Mouse (Mus musculus) cerebellum, adult 9-11 months (tissue): Measurements from ENCODE around the gene 4930402F06Rik.

Experiments
- DNase-seq: peaks from one replicate; pipeline ENCODE4 v3.0.0; 2022

The 4930402F06Rik gene

DNA sequence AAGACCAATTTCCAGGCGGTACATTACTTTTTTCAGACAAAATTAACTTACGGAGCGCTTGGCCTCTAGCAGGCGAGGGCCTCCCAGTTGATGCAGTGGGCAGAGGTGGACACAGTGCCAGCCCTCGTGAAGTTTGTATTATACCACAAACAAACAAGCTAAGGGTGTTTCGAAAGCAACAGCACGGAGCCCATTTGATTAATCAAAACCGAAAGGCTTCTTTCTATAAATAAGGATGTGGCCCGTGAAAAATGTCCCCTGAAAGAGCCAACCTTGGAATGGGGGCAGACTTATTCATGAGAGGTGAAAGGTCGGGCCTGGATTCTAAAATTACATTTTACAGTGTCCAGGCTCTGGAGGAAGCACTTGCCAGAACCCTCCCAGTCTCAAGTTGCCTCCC lies 59.6 kb downstream of the 4930402F06Rik start:
- DNase-seq, result no peak

DNA sequence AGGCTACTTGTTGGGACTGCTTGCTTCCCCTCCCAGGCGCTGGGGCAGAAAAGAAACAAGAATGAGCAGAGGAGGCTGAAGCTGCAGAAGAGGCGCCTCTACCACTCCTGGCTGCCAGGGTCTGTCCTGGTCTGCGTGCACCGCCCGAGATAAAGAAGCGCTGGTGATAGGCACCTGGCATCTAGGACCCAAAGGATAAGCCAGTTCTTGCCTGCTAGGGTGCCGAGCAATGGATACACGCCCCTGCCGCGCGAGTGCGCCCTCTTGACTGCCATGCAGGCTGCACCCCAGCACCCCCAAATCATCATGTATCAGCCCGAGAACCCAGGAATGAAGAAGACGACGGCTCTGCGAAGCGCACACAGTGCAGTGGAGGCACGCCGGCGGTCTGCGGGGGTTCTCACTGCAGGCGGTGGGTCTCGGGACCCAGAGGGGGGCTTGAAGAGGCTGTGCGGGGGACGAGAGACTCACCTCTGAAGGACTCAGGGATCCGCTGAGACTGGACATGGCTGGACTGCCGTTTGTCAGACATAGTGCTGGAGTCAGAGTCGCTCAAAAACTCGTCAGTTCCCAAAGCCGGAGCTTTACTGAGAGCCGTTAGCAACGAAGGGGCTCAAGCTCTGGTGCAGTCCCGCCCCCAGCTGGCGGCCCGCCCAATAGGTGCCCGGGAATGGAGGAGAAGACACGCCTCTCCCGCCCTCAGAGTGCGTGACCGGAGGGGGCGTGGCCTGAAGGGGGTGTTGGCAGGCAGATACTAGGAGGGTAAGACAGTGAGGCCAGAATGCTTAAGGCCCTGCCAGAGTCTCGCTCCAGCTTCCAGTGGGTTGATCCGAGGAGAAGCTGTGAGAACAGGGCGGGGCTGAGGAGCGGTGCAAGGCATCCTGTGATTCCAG lies 60.3 kb downstream of the 4930402F06Rik start, which contains the start of gene Stom:
TSS of gene Stom (minus strand) at position 589 of the 893 bp plus-strand sequence.
- peak; percentile 99 for DNase-seq

DNA sequence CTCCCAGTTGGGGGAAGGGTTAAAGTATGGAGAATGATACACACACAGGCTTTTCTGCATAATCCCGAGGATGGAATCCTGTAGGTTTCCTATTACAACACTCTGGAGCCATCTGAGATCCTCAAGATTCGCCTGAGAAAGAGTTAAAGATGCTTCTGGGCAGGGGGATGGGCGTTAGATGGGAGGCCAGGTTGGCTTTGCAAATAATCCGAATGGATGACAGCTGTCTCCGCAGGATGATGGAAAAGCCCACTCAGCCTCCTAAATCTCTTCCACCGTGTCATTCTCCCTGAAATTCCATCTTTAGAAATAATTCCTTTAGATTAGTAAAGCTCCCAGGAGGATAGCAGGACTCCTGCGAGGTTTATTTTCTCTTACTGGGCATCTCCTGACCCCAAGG lies 61.4 kb downstream of the 4930402F06Rik start:
- DNase-seq, result no peak

DNA sequence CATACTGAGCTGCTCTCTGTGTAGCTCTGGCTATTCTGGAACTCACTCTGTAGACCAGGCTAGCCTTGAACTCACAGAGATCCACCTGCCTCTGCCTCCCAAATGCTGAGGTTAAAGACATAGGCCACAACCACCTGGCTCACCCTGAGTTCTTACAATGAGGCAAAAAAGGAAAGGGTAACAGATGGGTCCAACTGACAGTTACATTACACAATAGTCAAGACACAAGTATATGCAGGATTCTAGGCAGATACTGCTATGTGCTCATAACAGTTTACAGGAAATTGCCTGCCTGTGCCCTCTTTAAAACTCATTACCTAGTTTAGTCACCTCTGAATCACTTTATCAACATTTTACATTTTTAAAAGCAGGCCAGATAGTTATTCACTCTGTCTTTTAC lies 63.3 kb downstream of the 4930402F06Rik start:
- DNase-seq, result no peak

DNA sequence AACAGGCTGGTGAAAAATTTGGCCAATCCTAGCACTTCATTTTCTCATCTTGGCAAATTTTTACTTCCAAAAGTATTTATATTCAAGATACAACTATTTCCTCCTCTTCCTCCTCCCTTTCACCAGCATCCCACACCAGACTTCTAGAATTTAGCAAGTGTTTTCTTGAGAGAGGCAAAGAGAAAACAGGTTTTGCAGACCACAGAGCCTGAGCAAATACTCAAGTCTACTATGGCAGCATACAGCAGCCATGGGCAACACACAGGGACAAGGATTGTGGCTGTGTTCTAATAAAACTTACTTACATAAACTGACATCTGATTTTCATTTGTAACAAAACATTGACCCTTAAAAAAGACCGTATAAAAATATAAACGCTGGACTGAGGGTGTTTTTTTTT lies 65.8 kb downstream of the 4930402F06Rik start:
- no peak for DNase-seq

DNA sequence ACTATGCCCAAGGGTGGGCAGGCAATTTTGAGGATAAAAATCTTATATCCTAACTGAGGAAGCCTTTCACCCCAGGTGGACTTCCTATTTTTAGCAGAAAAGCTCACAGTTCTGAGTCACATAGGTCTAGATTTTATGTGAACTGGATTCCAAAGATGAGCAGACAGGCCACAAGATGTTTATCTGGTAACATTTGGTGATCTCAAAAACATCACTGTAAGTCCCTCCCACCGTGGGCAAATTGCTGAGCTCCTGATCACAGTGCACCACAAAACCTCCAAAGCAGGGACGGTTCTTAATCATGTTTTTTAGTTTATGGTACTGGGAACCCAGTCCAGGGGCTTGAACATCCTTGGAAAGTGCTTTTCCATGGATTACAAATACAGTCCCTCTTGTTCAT lies 67.9 kb downstream of the 4930402F06Rik start:
- no peak for DNase-seq

DNA sequence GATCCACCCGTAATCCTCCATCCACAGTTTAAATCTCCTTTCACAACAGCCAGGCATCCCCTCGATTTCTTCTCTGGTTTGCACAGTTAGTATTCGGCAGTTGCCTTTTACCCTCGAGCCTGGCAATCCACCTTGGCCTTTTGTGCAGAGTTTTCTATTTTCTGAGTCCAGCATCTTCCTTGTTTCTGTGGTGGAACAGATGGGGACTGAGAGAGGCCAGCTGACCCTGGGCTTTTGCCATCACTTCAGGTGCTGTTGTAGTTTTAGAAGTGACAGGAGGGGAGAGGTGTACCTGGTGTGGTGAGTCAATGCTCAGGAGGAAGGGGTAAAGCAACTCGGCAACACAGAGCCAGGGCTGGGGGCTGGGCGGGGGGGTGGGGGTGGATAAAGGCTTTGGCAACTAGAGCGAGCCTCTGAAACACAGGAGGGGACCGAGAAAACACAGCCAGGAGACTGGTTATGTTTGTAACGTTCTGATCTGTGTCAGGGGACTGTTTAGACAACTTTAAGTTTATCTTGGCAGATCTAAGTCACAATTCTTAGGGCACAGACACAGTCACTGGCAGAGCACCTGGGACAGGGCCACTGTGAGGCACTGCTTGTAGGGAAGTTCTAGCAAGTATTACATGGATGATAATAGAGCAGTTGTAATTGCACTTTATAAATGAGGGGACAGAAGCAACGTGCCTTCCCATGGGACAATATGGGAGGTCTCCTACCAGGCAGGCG lies 68.7 kb downstream of the 4930402F06Rik start:
- DNase-seq, result peak; percentile 88

DNA sequence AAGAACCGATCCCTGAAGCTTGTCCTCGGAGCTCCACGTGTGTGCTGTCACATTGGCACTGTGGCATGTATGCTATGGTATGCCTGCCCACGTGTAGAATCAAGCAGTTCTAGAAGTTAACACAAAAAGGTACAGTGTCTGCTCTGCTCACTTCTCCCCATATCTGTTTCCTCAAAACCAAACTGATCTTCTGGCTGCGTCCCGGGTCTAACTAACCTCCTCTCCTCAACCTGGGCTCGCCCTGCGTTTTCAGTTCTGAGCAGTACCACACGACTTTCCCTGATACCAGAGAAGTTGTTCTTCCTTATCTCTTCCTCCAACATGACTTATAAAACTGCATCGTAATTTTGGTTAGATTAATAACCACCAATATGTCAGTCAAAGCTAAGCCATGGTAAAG lies 69.4 kb downstream of the 4930402F06Rik start:
- no peak for DNase-seq

DNA sequence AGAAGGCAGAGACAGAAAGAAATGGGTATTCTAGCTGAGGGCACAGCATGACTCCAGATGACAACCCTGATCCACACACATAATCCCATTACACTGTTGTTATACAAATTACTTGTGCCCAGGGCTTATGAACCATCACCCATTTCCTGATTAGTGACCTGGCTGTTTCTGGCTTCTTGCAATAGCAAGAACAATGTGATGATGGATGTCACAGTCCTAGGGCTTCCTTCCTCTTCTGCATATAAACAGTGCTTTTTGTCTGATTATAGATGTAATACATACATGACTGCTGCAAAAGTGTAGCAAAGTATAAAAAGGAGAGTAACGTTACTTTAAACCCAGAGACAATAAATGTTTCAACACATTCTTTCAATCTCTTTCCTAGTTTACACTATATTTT lies 70.0 kb downstream of the 4930402F06Rik start:
- no peak for DNase-seq

DNA sequence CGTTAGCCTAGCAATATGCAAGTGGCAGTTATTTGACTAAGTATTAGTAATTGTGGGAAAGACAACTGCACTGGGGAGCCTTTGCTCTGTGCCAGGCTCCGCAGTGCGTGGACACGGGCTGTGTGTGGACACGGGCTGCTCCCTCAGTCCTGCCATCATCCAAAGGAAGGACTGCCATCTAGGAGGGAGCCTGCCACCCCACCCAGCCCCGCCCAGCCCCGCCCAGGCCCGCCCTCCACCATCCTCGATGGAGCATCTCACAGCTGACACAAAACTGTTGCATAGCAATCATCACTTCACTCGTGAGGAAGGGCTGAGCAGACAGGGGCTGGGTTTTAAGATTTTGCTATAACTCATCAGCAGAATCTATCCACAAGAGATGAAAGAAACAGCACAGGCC lies 71.0 kb downstream of the 4930402F06Rik start:
- DNase-seq, result no peak
